Mouse (Mus musculus): ENCODE measurements around the gene Olfr155.

GRCm38 (mm10) chr4:43823845-43824337 lies 27.5 kb upstream of the Olfr155 start, which contains the start of gene Olfr156:
- TF ChIP-seq CTCF (conservative IDR thresholded peaks at IDR 0.05; ENCODE audit: low read length) (peak; percentile 44), NANOG (IDR thresholded peaks at IDR 0.05; ENCODE audit: borderline replicate concordance, low read length) (no peak), POU5F1 (IDR thresholded peaks at IDR 0.05; ENCODE audit: borderline replicate concordance, low read length) (no peak)

Measured in E14TG2a.4 (cell line).